Mouse (Mus musculus) heart, embryonic 12.5 days (tissue): ENCODE data around the gene Umad1. TPM values are rescaled to one million over a fixed set of nuclear protein-coding genes. Genes with fewer than 3 reads are reported as not detected.

ENCODE experiments used
- ATAC-seq: fragments of 200-750 bp; cut with Nextera tagmentation; 2 replicates; pipeline ENCODE4 v1.8.0; 2017; ENCODE audit warnings: moderate TSS enrichment, moderate library complexity; ENCODE audit not compliant: insufficient number of reproducible peaks, low FRiP score
- H3K27ac ChIP-seq: fragments of 300-500 bp; sonication (generic); 2 replicates; pipeline ENCODE4 v1.5.1; 2016; ENCODE audit warnings: mild to moderate bottlenecking, moderate library complexity; ENCODE audit not compliant: poor library complexity, severe bottlenecking
- H3K27me3 ChIP-seq: fragments of 300-500 bp; sonication (generic); replicated peaks from 2 replicates; pipeline ENCODE4 v1.6.1; 2016; ENCODE audit warnings: mild to moderate bottlenecking, moderate library complexity
- H3K36me3 ChIP-seq: fragments of 300-500 bp; sonication (generic); 2 replicates; pipeline ENCODE4 v1.6.1; 2016; ENCODE audit warnings: mild to moderate bottlenecking, moderate library complexity
- H3K4me1 ChIP-seq: fragments of 300-500 bp; sonication (generic); replicated peaks from 2 replicates; pipeline ENCODE4 v1.6.1; 2016; ENCODE audit warnings: mild to moderate bottlenecking
- H3K4me2 ChIP-seq: fragments of 300-500 bp; sonication (generic); 2 replicates; pipeline ENCODE4 v1.6.1; 2016; ENCODE audit warnings: mild to moderate bottlenecking, moderate library complexity
- H3K4me3 ChIP-seq: fragments of 300-500 bp; sonication (generic); 2 replicates; pipeline ENCODE4 v1.5.1; 2016; ENCODE audit warnings: mild to moderate bottlenecking
- H3K9ac ChIP-seq: fragments of 300-500 bp; sonication (generic); 2 replicates; pipeline ENCODE4 v1.6.1; 2016; ENCODE audit warnings: mild to moderate bottlenecking, moderate library complexity
- H3K9me3 ChIP-seq: fragments of 300-500 bp; sonication (generic); replicated peaks from 2 replicates; pipeline ENCODE4 v1.6.1; 2016; ENCODE audit warnings: mild to moderate bottlenecking, moderate library complexity
- WGBS: fragments of 180-500 bp; shearing (Covaris S2); methylation state at CpG from one replicate; pipeline ENCODE4 v1.1.7; 2016; 5-methylcytosine and 5-hydroxymethylcytosine counted together
- polyA plus RNA-seq: library from polyadenylated mRNA; unstranded; fragments of >200 nt; fragmentation: Nextera tagmentation; extraction: Ambion mirVana; gene quantifications from 2 replicates; pipeline ENCODE4 v1.2.1, GENCODE M21; 2016

The Umad1 gene
- polyA plus RNA-seq, 1 experiment from 2014 or later = 27.2 TPM

- Histone ChIP-seq H3K4me3 (no peak overlapping the region), H3K9me3 (no peaks in the 10 kb centered on the region), H3K36me3 (no peaks in the 10 kb centered on the region), H3K4me1 (no peaks in the 10 kb centered on the region; the same call in 1 of the 2 replicates), H3K27ac (no peak overlapping the region), H3K27me3 (no peaks in the 10 kb centered on the region), H3K4me2 (no peak overlapping the region), H3K9ac (no peak overlapping the region)
- no peak for ATAC-seq
- WGBS = 79% methylated on average over 12 of the region's 12 CpGs
These were observed 93.6 kb downstream of the Umad1 start for GRCm38 (mm10) chr6:8352533-8353168.

GRCm38 (mm10) chr6:8353461-8353860 lies 94.4 kb downstream of the Umad1 start:
- no peaks in the 10 kb centered on the region for H3K36me3 ChIP-seq
- no peak overlapping the region for H3K4me3 ChIP-seq
- ATAC-seq = no peak
- no peak overlapping the region for H3K27ac ChIP-seq
- H3K4me1 ChIP-seq = no peaks in the 10 kb centered on the region; the same call in 1 of the 2 replicates
- no peaks in the 10 kb centered on the region for H3K27me3 ChIP-seq
- H3K4me2 ChIP-seq = no peak overlapping the region
- WGBS = 82% methylated on average over 4 of the region's 4 CpGs
- no peaks in the 10 kb centered on the region for H3K9me3 ChIP-seq
- no peak overlapping the region for H3K9ac ChIP-seq

- H3K4me1 ChIP-seq = no peaks in the 10 kb centered on the region; the same call in 1 of the 2 replicates
- H3K4me2 ChIP-seq = no peak overlapping the region
- no peaks in the 10 kb centered on the region for H3K9me3 ChIP-seq
- WGBS = 75% methylated on average over 4 of the region's 4 CpGs
- no peak overlapping the region for H3K27ac ChIP-seq
- no peak overlapping the region for H3K9ac ChIP-seq
- H3K27me3 ChIP-seq = no peaks in the 10 kb centered on the region
- no peak for ATAC-seq
- H3K36me3 ChIP-seq = no peaks in the 10 kb centered on the region
- H3K4me3 ChIP-seq = no peak overlapping the region
These were observed 95.8 kb downstream of the Umad1 start for GRCm38 (mm10) chr6:8354846-8355245.

GRCm38 (mm10) chr6:8358232-8358631 lies 99.1 kb downstream of the Umad1 start:
- Histone ChIP-seq H3K9ac (no peak overlapping the region), H3K4me2 (no peak overlapping the region), H3K27ac (no peak overlapping the region), H3K4me1 (no peaks in the 10 kb centered on the region; the same call in 1 of the 2 replicates), H3K9me3 (no peaks in the 10 kb centered on the region), H3K36me3 (no peaks in the 10 kb centered on the region), H3K4me3 (no peak overlapping the region), H3K27me3 (no peaks in the 10 kb centered on the region)
- no peak for ATAC-seq
- 39% methylated on average over 2 of the region's 2 CpGs for WGBS

GRCm38 (mm10) chr6:8358782-8359181 lies 99.7 kb downstream of the Umad1 start:
- no peaks in the 10 kb centered on the region for H3K36me3 ChIP-seq
- no peak overlapping the region for H3K4me2 ChIP-seq
- ATAC-seq = no peak
- WGBS = 71% methylated on average over 2 of the region's 2 CpGs
- H3K9ac ChIP-seq = no peak overlapping the region
- no peaks in the 10 kb centered on the region for H3K9me3 ChIP-seq
- no peaks in the 10 kb centered on the region; the same call in 1 of the 2 replicates for H3K4me1 ChIP-seq
- H3K4me3 ChIP-seq = no peak overlapping the region
- H3K27ac ChIP-seq = no peak overlapping the region
- no peaks in the 10 kb centered on the region for H3K27me3 ChIP-seq

GRCm38 (mm10) chr6:8360805-8361204 lies 101.7 kb downstream of the Umad1 start:
- H3K4me3 ChIP-seq = no peak overlapping the region
- no peak overlapping the region for H3K9ac ChIP-seq
- ATAC-seq = no peak
- WGBS = 80% methylated on average over 7 of the region's 7 CpGs
- H3K4me1 ChIP-seq = no peaks in the 10 kb centered on the region
- H3K4me2 ChIP-seq = no peak overlapping the region
- H3K27me3 ChIP-seq = no peaks in the 10 kb centered on the region
- H3K9me3 ChIP-seq = no peaks in the 10 kb centered on the region
- peaks cover 4% of the 10 kb centered on the region; the same call in 1 of the 2 replicates for H3K36me3 ChIP-seq
- no peak overlapping the region for H3K27ac ChIP-seq

- no peak for ATAC-seq
- Histone ChIP-seq H3K4me1 (no peaks in the 10 kb centered on the region), H3K27ac (no peak overlapping the region), H3K36me3 (peaks cover 4% of the 10 kb centered on the region; the same call in 1 of the 2 replicates), H3K27me3 (no peaks in the 10 kb centered on the region), H3K9ac (no peak overlapping the region), H3K9me3 (no peaks in the 10 kb centered on the region), H3K4me2 (no peak overlapping the region), H3K4me3 (no peak overlapping the region)
- 66% methylated on average over 12 of the region's 12 CpGs for WGBS
These were observed 105.1 kb downstream of the Umad1 start for GRCm38 (mm10) chr6:8364033-8364756.

GRCm38 (mm10) chr6:8364757-8365150 lies 105.7 kb downstream of the Umad1 start:
- ATAC-seq = no peak
- Histone ChIP-seq H3K27ac (no peak overlapping the region), H3K27me3 (no peaks in the 10 kb centered on the region), H3K4me2 (no peak overlapping the region), H3K36me3 (peaks cover 4% of the 10 kb centered on the region; the same call in 1 of the 2 replicates), H3K4me1 (no peaks in the 10 kb centered on the region), H3K9ac (no peak overlapping the region), H3K4me3 (no peak overlapping the region), H3K9me3 (no peaks in the 10 kb centered on the region)
- 84% methylated on average over 11 of the region's 11 CpGs for WGBS

- no peak overlapping the region for H3K4me2 ChIP-seq
- H3K27me3 ChIP-seq = no peaks in the 10 kb centered on the region
- no peak overlapping the region for H3K9ac ChIP-seq
- H3K4me3 ChIP-seq = no peak overlapping the region
- peaks cover 4% of the 10 kb centered on the region; the same call in 1 of the 2 replicates for H3K36me3 ChIP-seq
- 93% methylated on average over 4 of the region's 4 CpGs for WGBS
- H3K27ac ChIP-seq = no peak overlapping the region
- no peaks in the 10 kb centered on the region for H3K4me1 ChIP-seq
- no peaks in the 10 kb centered on the region for H3K9me3 ChIP-seq
- ATAC-seq = no peak
These were observed 108.6 kb downstream of the Umad1 start for GRCm38 (mm10) chr6:8367675-8368074.

GRCm38 (mm10) chr6:8368198-8368864 lies 109.2 kb downstream of the Umad1 start:
- H3K9ac ChIP-seq = no peak overlapping the region
- no peak overlapping the region for H3K4me3 ChIP-seq
- H3K36me3 ChIP-seq = peaks cover 4% of the 10 kb centered on the region; the same call in 1 of the 2 replicates
- 77% methylated on average over 2 of the region's 2 CpGs for WGBS
- ATAC-seq = no peak
- no peaks in the 10 kb centered on the region for H3K27me3 ChIP-seq
- H3K4me2 ChIP-seq = no peak overlapping the region
- H3K9me3 ChIP-seq = no peaks in the 10 kb centered on the region
- no peak overlapping the region for H3K27ac ChIP-seq
- no peaks in the 10 kb centered on the region for H3K4me1 ChIP-seq

GRCm38 (mm10) chr6:8370624-8371023 lies 111.5 kb downstream of the Umad1 start:
- ATAC-seq = no peak
- Histone ChIP-seq H3K27me3 (no peaks in the 10 kb centered on the region), H3K27ac (no peak overlapping the region), H3K4me3 (no peak overlapping the region), H3K9ac (no peak overlapping the region), H3K4me1 (no peaks in the 10 kb centered on the region; the same call in 1 of the 2 replicates), H3K36me3 (0 out of 2 replicates have a peak, but pooled peaks cover under 1% of the 10 kb centered on the region), H3K4me2 (no peak overlapping the region), H3K9me3 (no peaks in the 10 kb centered on the region)
- 80% methylated on average over 3 of the region's 3 CpGs for WGBS
